Mouse (Mus musculus) WW6 (cell line): ENCODE results near the gene Zyx.

ENCODE experiments used
- DNase-seq: peaks from one replicate; pipeline ENCODE4 v3.0.0-alpha.2; 2013; ENCODE audit warnings: low read depth, low spot score

Zyx gene

GRCm38 (mm10) chr6:42395960-42396809, 46.8 kb downstream of the Zyx start:
- DNase-seq: no peak

GRCm38 (mm10) chr6:42397041-42397657, 47.7 kb downstream of the Zyx start:
- DNase-seq: no peak

- no peak for DNase-seq
These were observed 48.9 kb downstream of the Zyx start for GRCm38 (mm10) chr6:42398285-42398684.

- no peak for DNase-seq
These were observed 49.6 kb downstream of the Zyx start for GRCm38 (mm10) chr6:42398998-42399397.

- DNase-seq: no peak
These were observed 50.5 kb downstream of the Zyx start, which contains the start of gene Tas2r143 for GRCm38 (mm10) chr6:42399938-42400337. Tas2r143 (plus strand) TSS chr6:42400238.

- no peak for DNase-seq
These were observed 55.7 kb downstream of the Zyx start, which contains the start of gene Tas2r135 for GRCm38 (mm10) chr6:42405134-42405533. Tas2r135 (plus strand) TSS chr6:42405434.
